Mouse (Mus musculus) gastrocnemius, postnatal 4 days (tissue): ENCODE measurements around the gene Soat1. TPM values are rescaled to one million over a fixed set of nuclear protein-coding genes. Genes with fewer than 3 reads are reported as not detected.
"Not testable (repeated sequence)": the region's sequence is repeated elsewhere in the genome, so short reads cannot be mapped to it uniquely, and the experiment has no call there.

Experiments used
- DNase-seq, 2 experiments: peaks; one replicate each; pipeline ENCODE4 v3.0.0; 2021 to 2022; ENCODE audit warnings: low spot score in 2 of 2, mixed read lengths in 2 of 2
- total RNA-seq, 2 experiments: library from RNA; stranded (reverse); gene quantifications; 2 replicates each; pipeline ENCODE4 v1.2.3; 2021

Soat1 gene
- total RNA-seq, 2 experiments from 2014 or later, result 22.3 to 24.3 TPM

- DNase-seq, result no peak
Observed at GRCm38 (mm10) chr1:156432498-156432897, 41.6 kb downstream of the Soat1 start.

DNA sequence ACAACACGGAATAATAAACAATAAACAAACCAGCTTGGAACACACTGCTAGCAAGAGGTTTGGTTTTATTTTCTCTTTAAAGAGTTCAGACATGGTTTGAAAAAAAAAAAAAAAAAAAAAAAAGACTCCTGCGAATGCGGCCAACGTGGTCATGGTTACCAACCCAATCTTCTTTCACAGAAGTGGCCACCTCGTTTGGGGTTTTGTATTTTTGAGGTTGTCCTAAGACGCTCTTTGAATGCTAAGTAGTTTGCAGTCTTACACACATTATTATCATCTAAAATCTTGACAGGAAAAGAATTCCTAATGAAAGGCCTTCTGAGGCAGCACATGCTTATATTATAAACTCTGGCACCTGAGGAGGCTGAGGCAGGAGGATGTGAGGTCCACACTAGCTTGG lies 45.7 kb downstream of the Soat1 start:
- DNase-seq, result no peak

GRCm38 (mm10) chr1:156425746-156426145 lies 48.4 kb downstream of the Soat1 start:
- DNase-seq, result no peak

DNA sequence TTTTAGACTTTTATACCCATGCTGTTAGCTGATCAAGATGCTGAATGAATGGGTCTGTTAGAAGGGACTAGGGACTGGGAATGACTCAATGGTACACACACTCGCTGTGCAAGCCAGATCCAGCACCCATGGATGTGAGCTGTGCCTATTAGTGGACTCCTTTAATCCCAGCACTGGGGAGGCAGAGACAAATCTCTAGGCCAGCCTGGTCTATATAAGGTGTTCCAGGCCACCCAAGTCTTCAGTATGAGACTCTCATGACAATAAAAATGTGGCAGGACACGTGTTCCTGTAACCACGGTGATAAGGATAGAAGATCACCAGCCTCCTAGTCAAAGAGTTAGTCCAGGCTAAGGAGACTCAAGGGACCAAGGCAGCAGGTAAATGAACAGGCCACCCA lies 50.1 kb downstream of the Soat1 start:
- DNase-seq, result no peak

DNA sequence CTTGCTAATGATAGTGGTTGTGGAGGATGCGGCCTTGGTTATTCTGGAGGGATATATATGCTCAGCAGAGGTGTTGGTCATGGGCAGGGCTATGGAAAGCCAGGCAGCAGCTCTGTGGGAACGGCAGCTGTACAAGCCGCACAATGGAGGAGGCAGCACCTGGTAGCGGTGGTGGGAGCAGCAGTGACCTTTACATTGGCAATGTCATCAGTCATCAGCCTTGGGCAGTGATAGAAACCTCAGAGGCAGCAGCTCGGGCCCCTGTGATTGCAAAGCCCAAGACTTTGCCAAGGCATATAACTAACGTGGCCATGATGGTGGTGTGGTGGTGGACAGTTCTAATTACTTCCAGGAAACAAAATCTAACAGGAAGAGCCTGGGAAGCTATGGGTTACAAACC lies 50.6 kb downstream of the Soat1 start:
- no peak for DNase-seq

DNA sequence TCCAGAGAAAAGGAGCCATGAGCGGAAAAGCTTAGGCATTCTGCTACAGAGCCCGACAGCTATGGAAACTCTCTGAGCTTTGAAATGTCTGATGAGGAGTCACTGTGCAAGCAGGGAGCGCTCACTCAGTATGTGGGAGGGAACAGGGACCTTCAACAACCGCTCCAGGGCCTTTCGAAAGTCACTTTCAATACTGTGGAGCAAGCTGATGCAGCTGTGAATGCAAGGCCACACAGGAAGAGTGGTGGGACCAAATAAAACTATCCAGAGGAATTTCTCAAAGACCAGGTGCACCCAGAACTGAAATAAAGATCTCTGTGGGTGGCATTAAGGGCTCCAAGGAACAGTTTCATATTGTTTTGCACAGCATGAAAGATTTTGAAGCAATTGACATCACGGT lies 51.3 kb downstream of the Soat1 start:
- no peak for DNase-seq

- peak; percentile 71 to 80 for DNase-seq
Observed at GRCm38 (mm10) chr1:156420671-156421297, 53.3 kb downstream of the Soat1 start, which contains the start of gene Axdnd1. Gene Axdnd1 (minus strand): TSS chr1:156421159.

DNA sequence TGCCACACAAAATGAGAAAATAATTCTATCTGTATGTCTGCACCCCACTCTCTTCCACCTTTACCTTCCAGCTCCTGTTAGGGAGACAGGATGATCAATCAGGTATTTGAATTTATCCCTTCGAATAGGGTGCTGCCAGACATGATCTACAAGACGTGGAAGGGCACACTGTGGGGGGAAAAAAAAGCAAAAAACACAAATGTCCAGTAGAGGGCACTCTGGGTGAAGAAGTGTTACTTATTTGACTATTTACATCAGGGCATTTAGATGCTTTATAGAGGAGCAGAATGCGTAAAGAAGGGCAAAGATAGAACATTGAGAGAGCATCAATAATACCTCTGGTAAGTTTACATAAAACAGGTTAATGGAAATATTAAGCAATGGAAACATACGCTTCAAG lies 56.0 kb downstream of the Soat1 start:
- no peak for DNase-seq

DNA sequence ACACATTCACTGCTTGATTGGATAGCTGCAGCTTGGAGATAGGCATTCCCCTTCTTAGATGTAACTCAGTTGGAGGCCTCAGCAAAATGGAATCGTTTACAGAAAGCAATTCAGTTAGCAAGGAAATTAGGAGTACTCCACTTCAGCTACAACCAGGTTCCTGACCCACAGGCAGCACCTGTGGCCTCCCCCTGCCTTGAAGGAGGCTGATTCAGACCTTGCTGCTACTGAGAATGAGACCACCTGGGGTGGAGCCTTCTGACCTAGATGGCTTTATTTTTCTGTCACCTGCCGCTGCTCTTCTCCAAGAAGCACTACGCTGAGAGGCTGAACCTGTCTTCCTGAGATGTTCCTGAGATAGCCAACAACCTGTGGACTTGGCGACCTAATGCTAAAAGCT lies 65.6 kb downstream of the Soat1 start:
- no peak for DNase-seq

DNA sequence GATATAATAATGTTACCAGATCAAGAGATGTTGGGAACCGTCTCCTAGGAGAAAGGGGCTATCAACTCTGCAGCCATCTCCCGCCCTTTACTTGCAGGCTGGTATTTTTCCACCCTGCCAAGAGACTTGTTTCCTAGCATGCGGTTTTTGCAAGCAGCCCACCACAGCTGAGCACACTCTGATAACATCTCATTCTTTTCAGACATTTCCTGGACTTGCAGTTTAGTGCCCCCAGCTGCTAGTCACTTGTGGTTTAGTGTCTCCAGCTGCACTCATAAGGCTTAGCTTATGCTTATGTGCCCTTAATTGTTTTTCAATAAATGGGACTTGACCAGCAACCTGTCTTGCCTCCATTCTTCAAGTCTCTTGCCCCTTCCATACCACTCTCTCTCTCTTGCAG lies 66.1 kb downstream of the Soat1 start:
- DNase-seq, result no peak

GRCm38 (mm10) chr1:156403251-156403650 lies 70.9 kb downstream of the Soat1 start:
- DNase-seq, result no peak

DNA sequence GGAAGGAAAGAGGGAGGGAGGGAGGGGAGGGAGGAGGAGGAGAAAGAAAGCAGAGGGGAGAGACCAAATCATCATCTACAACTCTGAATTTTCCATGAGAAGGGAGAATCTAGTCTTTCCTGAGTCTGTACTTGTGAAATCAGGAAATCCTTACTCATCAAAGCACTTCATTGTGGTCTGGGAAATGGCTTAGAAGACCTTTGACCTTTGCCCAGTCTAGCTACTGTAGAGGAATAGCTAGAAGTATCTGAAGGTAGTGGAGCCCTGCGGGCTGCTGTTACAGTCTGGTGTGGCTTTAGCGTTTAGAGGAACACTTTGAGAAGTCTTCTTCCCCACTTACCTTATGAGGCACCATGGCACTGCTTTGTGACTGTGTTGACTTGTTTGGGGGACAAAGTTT lies 71.6 kb downstream of the Soat1 start:
- DNase-seq, result no peak

GRCm38 (mm10) chr1:156400159-156400558 lies 74.0 kb downstream of the Soat1 start:
- DNase-seq, result not testable (repeated sequence)

- no peak for DNase-seq
Observed at GRCm38 (mm10) chr1:156393148-156393547, 81.0 kb downstream of the Soat1 start.

DNA sequence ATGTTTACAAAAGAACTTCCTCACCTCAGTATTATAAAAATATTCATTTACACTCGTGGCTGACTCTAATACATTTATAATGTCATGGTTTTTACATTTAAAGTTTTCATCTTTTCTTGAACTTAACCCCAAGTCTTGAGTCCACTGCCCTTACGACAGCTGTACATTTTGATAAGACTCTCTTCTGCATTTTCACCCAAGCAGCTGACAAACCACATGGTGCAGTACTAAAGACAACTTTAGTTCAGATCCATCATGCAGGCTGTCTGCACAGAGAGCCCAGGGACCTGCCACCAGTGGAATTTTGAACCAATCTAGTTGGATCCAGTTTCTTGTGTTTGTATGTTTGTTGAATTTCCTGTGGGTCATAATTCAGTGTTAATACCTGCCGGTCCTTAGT lies 87.3 kb downstream of the Soat1 start:
- DNase-seq, result no peak

DNA sequence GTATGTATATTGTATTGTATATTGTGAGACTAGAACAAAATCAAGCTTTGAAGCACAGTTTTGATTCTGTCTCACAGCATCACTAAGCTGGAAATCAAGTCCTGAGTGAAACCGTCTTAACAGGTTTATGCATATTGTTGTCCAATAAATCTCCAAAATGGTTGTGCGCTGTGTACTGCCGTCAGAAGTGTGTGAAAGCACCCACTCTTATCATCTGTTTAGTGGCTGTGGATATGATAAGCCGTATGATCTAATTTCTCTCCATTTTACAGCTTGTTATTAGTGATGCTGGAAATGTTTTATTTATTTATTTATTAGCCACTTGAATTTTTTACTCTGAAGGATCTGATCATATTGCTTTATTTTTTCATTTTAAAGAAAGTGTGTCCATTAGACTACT lies 87.9 kb downstream of the Soat1 start:
- DNase-seq, result no peak

- DNase-seq, result no peak
Observed at GRCm38 (mm10) chr1:156381217-156381616, 92.9 kb downstream of the Soat1 start.

Other genes with a start within 250 kb of the Soat1 start
- gene Tdrd5, start 170.7 kb downstream of the Soat1 start, total RNA-seq, result under 1 TPM in 1 of 2 experiments, not detected in 1; 0.17 TPM
- not detected for gene Nphs2, start 163.6 kb downstream of the Soat1 start, total RNA-seq
- gene Gm2000, start 108.3 kb downstream of the Soat1 start, total RNA-seq, result 100 to 1,000 TPM; 756 to 819 TPM
- gene Axdnd1, start 53.2 kb downstream of the Soat1 start, total RNA-seq, result under 1 TPM; 0.21 to 0.61 TPM
- gene Gm10031, start 49.7 kb upstream of the Soat1 start, total RNA-seq, result 10 to 100 TPM; 34.0 to 34.5 TPM
- 10 to 100 TPM; 21.0 to 22.3 TPM for gene Abl2, start 84.5 kb upstream of the Soat1 start, total RNA-seq
- gene Tor3a, start 200.0 kb upstream of the Soat1 start, total RNA-seq, result 1 to 10 TPM; 6.8 to 8.0 TPM
- gene Fam20b, start 244.8 kb upstream of the Soat1 start, total RNA-seq, result 10 to 100 TPM; 33.5 to 33.9 TPM